Mouse (Mus musculus): ENCODE results near the gene Gm614. TPM values are rescaled to one million over a fixed set of nuclear protein-coding genes. Genes with fewer than 3 reads are reported as not detected.

Gm614 gene
- not detected for total RNA-seq (2021)
- long read RNA-seq, experiment 1 = 0 reads
- long read RNA-seq, experiment 2 = 0 reads

DNA sequence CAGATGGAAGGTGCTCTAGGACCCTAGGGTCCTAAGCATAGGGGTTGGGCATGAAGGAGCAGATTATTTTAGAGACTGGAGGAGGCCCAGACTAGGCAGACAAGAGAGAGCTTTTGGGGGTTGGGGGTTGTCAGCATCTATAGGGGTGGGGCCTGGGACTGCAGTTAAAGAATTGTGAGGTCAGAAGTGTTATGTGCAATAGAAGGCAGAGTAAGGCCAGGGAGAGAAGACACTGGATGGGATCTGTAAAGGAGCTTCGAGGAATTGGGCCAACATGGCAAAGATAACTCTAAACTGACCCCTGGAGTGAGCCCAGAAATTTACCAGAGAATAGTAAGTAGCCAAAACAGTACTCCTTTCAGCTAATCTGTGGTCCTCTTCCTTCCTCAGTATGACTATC, at the start of gene Gm614:
TSS of gene Gm614 (minus strand) at position 101 of the 400 bp plus-strand sequence.
- DNase-seq (ENCODE audit: low spot score in 2 of 2) = no peak
- intact Hi-C loops (cut with DNase I) = no loop called here

DNA sequence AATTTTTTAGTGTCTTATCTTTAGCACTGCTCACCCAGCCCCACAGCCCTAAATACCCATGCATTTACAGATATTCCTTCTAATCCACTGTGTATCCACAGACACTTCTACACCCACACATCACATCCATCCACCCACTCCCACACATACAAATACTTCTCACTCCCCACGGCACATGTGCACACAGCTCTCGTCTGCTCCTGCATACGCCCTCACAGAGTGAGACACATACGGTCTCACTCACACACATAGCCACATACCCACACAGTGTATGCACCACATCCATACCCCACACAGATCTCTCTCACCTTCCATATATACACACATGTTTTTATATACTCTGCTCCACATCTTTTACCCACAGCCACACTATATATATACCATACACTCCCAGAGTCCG, 45.5 kb upstream of the Gm614 start:
- DNase-seq (ENCODE audit: low spot score in 2 of 2) = no peak
- intact Hi-C loops (cut with DNase I) = no loop called here

DNA sequence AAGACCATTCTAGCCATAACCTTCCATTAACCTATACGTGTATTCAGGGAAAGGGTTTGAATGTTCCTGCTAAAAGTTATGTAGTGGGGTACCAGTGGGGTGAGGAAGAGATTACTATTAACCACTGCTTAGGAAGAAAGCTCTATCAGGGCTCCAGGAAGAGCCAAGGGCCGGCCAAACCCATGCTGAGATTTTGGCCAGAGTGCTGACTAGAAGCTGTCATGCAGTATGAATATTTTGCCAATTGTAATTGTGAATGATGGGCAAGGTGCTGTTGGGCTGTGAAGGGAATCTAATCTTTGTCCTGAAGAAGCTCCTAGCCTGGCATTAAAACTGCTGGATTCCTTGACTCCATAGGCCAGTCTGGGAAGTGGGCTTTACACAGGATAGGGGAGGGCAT, 40.9 kb upstream of the Gm614 start:
- no peak for DNase-seq (ENCODE audit: low spot score in 2 of 2)
- intact Hi-C loops (cut with DNase I) = no loop called here

DNA sequence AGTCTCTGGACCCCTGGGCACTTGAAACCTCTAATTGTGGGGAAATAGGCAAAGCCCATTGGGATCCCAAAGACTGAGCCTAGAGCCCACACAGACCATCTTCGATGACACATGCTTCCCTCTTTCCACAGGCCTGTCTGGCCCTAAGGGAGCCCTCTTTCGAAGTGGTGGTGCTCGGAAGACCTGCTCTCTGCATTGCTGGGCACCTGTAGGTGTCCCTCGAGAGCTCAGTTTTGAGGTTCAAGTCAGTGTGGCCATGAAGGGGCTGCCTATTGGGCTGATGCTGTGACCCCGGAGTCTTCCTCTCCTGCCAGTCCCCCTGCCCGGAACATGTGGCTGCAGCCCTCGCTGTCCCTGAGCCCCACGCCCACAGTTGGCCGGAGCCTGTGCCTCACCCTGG, 37.9 kb upstream of the Gm614 start:
- DNase-seq (ENCODE audit: low spot score in 2 of 2) = no peak
- intact Hi-C loops (cut with DNase I) = no loop called here

DNA sequence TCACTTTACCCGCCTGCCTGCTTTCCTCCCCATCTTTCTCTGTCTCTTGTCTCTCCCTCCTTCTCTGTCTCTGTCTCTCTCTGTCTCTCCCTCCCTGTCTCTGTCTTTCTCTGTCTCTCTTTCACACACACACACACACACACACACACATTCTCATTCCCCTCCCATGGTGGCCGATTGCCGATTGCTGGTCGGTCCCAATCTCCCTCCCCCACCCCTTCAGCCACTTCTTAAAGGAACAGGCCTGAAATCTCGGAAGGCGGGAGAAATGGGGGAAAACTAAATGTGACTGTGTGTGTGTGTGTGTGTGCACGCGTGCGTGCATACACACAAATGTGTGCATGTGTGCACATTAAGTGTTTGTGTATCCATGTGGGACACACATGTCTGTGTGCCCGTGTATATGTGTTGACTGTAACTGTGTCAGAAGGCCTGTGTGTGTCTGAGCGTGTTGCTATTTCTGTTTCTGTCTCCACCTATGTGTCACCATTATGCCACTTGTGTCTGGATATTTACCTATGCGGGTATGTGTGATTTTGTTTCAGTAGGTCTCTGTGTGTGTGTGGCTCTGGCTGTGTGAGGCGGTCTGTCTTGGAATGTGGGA, 36.7 kb upstream of the Gm614 start:
- intact Hi-C loops (cut with DNase I) = no loop called here

DNA sequence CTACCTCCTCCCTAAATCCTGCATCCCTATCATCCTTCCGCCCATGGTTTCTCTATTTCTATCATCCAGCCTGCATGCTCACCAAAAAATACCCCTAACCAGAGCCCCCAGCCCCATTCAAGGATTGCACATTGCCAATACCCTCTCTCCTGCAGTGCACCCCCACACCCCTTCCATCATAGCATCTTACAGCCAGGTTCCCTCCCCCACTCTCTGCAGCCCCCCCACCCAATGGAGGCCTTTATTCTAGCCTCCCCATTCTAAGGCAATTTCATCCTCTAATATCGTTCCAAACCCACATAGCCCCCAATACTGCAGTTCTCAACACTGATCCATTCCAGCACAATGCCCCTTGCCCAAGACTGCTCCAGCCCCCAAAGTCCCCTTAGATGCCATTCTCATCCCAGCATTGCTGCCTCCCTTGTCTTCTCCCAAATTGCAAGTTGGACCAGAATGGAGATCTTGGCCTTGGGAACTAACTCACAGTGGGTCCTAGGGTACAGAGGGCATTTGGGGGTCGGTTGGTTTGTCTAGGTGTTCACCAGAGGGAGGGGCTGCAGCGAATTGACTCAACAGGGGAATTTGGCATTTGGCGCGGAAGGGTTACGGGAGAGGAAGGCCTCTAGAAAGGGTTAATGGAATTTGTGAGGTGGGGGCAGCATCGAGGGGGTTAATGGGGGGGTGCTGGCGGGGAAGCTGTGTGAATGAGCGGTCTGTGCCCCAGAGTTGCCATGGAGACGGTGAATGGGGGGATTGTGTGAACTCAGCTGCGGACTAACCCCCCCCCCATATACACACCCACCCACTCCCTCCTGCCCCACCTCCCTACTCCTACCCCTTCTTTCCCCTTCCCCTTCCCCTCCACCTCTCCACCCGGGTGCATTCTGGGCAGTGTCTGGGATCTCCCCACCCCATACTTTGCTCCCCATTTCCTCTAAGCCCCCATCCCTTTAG, 36.0 kb upstream of the Gm614 start:
- intact Hi-C loops (cut with DNase I) = no loop called here
- no peak for DNase-seq (ENCODE audit: low spot score in 2 of 2)

More for the DNA sequence above, 36.7 kb upstream of the Gm614 start:
- no peak for DNase-seq (ENCODE audit: low spot score in 2 of 2)

DNA sequence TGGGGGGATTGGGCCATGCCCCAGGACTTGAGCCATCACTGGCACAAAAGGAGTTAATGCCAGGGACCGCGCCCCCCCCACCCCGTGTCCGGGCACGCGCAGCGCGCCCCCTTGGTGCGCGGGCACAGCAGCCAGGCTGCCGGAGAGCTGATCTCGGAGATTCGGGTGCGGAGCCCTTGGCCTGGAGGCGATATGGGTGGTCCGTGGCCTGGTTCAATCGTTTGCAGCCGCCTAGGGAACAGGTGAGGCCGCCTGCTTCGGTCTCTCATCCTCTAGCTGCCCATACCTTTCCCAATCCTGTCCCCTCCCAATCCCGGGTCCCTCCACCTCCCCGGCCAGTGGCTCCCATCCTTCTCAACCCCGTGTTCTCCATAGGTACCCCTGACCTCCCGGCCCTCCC, 35.3 kb upstream of the Gm614 start, which contains the start of gene Nlgn3:
TSS of gene Nlgn3 (plus strand) at position 114 of the 400 bp plus-strand sequence.
- DNase-seq (ENCODE audit: low spot score in 2 of 2) = peak in 1 of 2 experiments; percentile 61
- intact Hi-C loops (cut with DNase I) = no loop called here

DNA sequence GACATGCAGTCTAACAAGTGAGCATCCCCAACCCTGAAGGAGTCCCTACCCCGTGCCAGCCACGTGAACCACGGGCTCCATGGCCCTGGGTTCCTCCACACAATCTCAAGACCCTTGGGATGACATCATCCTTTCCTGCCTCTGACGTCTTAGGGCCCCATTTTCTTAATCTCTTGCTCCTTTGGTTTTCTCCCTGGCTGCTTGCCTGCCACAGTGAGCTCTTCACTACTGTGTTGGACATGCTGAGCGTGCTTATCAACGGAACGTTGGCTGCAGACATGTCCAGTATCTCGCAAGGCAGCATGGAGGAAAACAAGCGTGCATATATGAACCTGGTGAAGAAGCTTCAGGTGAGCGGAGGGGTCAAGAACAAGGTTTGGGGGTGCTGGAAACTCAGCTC, 26.3 kb upstream of the Gm614 start:
- intact Hi-C loops (cut with DNase I) = no loop called here

DNA sequence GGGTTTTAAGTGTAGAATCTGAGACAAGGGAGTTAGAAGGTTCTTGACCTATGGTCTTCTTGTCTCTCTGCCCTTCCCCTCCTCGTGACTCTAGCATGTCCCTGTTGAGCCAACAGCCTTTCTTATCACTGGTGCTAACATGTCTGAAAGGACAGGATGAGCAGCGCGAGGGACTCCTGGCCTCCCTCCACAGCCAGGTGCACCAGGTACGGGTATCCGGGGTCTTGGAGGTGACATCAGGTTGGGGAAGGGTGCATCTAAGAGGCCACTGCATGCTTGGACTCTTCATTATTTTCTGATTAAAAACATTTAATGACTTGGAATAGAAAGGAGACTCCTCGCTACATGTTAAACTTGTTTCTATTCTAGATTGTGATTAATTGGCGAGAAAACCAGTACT, 25.2 kb upstream of the Gm614 start:
- intact Hi-C loops (cut with DNase I) = loop anchor here (5.0 kb wide), 1 partner anchor 157 kb away; no protein-coding TSS in a partner anchor
- no peak for DNase-seq (ENCODE audit: low spot score in 2 of 2)

More for the DNA sequence above, 26.3 kb upstream of the Gm614 start:
- DNase-seq (ENCODE audit: low spot score in 2 of 2) = no peak

DNA sequence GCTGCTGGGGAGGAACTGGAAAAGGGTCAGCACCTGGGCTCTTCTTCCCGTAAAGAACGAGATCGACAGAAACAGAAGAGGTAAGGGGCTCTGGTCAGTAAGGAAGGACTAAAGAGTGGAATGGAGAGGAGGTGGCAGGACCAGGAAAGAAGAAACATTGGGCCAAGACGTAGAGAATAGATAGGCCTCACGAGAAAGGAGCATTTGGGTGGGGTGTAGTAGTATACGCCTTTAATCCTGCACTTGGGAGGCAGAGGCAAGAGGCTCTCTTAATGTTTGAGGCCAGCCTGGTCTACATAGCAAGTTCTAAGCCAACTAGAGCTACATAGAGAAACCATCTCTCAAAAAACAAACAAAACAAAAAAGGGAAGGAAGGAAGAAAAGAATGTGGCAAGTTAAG, 24.6 kb upstream of the Gm614 start:
- intact Hi-C loops (cut with DNase I) = loop anchor here (5.0 kb wide), 1 partner anchor 156 kb away; no protein-coding TSS in a partner anchor
- no peak for DNase-seq (ENCODE audit: low spot score in 2 of 2)

DNA sequence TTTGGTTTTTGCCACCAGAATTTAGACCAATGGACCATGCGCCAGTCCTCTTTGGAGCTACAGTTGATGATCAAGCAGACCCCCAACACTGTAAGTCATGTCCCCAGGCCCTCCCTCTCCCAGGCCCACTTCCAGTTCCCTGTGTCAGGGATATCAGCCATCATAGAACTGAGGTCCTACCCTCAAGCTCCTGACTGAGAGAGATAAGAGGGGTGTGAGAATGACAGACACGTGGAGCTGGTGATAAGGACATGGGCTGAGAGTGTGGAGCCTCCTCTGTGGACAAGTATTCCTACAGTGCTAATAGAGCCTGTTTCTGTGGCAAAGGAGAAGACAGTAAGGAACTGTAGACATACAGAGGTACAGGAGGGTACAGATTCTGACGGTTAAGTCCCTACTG, 23.8 kb upstream of the Gm614 start:
- DNase-seq (ENCODE audit: low spot score in 2 of 2) = no peak
- intact Hi-C loops (cut with DNase I) = loop anchor here (5.0 kb wide), 1 partner anchor 155 kb away; no protein-coding TSS in a partner anchor

DNA sequence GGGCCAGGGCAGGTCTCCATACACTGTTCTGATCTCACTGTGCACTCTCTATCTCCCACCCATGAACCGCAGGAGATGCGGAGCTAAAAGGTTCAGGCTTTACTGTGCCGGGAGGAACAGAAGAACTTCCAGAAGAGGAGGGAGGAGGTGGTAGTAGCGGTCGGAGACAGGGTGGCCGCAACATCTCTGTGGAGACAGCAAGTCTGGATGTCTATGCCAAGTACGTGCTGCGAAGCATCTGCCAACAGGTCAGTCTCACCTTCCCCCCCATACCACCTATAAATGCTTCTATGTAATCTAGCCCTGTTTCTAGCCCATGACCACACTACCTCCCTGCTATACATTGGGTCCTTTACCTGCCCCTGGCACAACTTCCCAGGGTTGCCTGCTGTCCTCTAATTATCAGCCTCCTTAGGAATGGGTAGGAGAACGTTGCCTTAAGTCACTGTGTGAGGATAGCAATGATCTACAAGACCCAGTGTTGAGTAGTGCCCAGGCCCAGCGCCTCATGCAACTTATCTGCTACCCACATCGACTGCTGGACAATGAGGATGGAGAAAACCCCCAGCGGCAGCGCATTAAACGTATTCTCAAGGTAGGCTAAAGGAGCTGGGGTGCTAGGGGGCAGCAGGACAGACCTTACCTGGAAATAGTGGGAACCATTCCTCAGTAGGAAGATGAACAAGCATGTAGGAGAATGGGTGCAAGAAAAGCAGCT, 22.3 kb upstream of the Gm614 start:
- DNase-seq (ENCODE audit: low spot score in 2 of 2) = no peak
- intact Hi-C loops (cut with DNase I) = loop anchor here (5.0 kb wide), 1 partner anchor 154 kb away; no protein-coding TSS in a partner anchor

DNA sequence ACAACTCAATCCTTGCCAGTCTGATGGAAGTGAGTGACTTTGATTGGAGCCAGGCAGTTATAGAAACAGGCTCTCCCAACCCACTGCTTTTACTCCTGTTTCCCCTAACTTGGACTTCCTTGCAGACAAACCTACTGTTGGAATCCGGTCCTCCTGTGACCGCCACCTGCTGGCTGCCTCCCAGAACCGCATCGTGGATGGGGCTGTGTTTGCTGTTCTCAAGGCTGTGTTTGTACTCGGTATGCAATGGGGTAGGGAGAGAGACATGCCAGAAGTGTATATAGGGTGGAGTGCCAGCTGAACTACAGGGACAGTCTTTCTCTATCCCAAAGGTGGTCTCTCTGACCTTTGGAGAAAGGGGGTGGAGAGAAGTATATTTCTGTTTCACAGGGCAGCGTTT, 21.7 kb upstream of the Gm614 start:
- peak; percentile 53 to 63 for DNase-seq (ENCODE audit: low spot score in 2 of 2)
- intact Hi-C loops (cut with DNase I) = loop anchor here (5.0 kb wide), 1 partner anchor 153 kb away; no protein-coding TSS in a partner anchor

DNA sequence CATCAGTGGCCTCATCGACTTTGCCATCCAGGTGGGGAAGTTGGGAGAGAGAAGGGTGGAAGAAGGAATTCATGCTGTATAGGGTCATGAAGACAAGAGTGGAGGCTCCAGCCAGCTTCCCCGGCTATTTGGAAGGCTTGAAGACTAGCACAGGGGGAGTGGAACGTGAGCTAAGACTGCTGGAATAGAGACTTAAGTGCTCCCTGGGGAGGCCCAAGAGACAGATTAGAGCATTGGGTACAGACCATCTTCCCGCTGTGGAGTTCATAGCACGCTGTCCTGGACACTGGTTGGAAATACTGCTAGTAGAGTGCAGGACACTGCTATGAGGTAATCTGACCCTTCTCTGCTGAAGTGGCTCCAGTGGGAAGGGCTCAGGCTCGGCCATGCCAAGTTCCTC, 19.0 kb upstream of the Gm614 start:
- intact Hi-C loops (cut with DNase I) = no loop called here
- DNase-seq (ENCODE audit: low spot score in 2 of 2) = no peak

DNA sequence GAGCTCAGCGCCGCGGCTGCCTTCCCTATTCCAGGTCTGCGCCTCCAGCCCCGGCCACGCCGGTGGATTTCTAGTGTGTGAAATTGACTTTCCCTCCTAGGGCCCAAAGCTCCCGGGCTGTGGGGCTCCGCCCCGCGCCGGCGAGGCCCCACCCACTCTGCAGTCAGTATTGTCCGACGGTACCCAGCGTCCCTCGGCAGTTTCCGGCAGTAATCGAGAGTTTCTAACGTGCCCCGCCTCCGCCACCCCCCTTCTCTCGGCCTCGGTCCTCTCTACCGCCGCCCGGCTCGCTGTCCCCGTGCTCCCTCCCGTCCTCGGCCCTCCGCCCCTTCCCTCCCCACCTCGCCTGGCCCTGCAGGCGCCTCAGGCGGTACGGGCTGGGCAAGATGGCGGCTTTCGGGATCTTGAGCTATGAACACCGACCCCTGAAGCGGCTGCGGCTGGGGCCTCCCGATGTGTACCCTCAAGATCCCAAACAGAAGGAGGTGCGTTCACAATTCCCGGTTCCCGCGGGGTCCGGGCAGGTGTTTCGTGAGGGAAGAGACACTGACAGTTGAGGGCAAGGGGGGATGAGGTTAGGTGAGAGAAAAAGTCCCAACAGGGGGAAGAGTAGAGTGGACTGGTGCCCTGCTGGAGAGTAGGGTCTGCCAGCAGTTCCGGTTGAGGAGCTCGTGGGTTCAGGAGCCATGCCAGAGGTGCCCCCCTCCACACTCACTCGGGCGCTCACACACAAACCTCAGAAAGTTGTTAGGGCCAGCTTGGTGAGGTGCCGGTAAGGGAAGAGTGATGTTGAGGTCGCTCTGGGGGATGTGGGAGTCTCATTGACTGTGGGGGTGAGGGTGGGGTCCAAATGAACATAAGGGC, 10.3 kb upstream of the Gm614 start, which contains the start of gene Med12:
TSS of gene Med12 (plus strand) at position 156 of the 864 bp plus-strand sequence.
- peak; percentile 76 to 78 for DNase-seq (ENCODE audit: low spot score in 2 of 2)
- intact Hi-C loops (cut with DNase I) = no loop called here

DNA sequence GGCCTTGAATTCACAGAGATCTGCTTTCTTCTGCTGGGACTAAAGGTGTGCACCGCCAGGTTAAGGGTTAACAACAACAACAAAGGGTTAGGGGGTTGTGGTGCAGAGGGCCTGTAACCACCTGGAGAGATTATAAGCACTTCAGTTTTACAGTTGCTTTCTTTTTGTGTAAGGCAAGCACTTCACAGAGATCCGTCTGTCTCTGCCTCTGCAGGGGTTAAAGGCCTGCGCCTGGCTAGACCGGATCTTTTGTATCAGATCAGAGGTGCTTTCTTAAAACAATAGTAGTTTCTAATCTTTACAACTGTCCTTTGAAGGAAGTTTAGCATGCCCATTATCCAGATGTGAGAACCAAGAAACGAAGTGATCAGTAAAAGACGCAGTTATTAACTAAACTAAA, 9.6 kb upstream of the Gm614 start:
- no peak for DNase-seq (ENCODE audit: low spot score in 2 of 2)
- intact Hi-C loops (cut with DNase I) = no loop called here

DNA sequence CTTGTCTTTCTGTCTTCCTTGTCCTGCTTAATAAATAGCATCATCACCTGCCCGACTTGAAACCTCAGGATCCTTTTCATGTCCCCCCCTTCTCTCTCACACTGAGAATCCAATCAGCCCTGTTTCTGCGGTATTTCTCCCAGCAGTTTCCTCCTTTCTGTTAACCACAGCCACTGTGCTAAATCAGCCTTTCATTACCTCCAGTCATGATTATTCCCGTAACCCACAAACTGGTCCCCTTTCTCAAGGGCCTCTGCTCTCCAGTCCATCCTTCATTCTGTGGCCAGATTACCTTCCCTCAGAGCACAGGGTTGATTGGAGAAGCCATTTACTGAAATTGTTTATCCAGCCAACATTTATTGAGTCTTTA, 4.9 kb upstream of the Gm614 start, which contains the start of gene Gm20489:
TSS of gene Gm20489 (minus strand) at position 269 of the 370 bp plus-strand sequence.
- DNase-seq (ENCODE audit: low spot score in 2 of 2) = no peak
- intact Hi-C loops (cut with DNase I) = no loop called here

DNA sequence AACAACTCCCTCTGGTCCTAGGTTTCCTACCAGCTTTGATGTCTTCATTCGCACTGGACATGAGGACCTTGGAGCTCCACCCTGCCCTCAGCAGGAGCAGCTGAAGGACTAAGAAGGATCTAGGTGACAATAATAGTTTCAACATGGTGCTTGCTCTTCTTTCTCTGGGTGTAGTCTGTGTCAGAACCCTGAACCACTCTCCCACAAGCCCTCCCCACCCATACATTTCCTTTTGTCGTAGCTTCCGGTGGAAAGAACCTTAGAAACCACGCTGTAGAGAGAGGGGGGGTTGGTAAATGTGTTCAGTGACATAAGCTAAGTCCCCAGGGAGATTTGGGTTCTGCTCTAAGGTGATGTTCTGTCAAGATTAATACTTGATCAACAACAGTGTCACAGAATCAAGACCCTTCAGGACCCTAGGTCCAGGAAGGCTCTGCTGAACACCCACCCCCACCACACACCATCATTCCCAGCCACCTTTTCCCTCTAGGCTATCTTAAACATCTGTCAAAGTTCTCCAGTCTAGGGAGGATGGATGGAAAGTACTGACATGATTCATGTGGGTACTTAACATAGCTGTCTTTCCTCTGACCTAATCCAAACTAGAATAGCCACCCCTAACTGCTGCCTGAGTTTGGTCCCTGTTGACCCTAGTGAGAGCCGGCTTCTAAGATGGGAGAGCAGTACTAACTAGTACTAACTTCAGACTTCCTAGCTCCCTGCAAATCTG, 4.4 kb upstream of the Gm614 start, which contains the start of gene Il2rg:
TSS of gene Il2rg (minus strand) at position 231 of the 730 bp plus-strand sequence.
- no peak for DNase-seq (ENCODE audit: low spot score in 2 of 2)
- intact Hi-C loops (cut with DNase I) = no loop called here

Data from left cerebral cortex, postnatal 14 days (tissue).